Mouse (Mus musculus) bone marrow, adult 2 months (tissue): ENCODE data around the gene Maml2. TPM values are rescaled to one million over a fixed set of nuclear protein-coding genes. Genes with fewer than 3 reads are reported as not detected.
A peak's percentile ranks its signal among the peaks of the same experiment; 100 is the strongest.

Source experiments
- H3K27ac ChIP-seq: fragments of 200-500 bp; 2 replicates; pipeline ENCODE4 v1.5.1; 2012; ENCODE audit warnings: low read depth, mild to moderate bottlenecking, control low read depth, inconsistent platforms, low read length; ENCODE audit not compliant: control insufficient read depth, poor library complexity, insufficient read depth
- H3K4me1 ChIP-seq: fragments of 200-500 bp; 2 replicates; pipeline ENCODE4 v1.6.1; 2011; ENCODE audit warnings: low read length; ENCODE audit not compliant: control insufficient read depth, insufficient read depth
- H3K4me3 ChIP-seq: fragments of 200-500 bp; replicated peaks from 2 replicates; pipeline ENCODE3; 2011; ENCODE audit warnings: mild to moderate bottlenecking, low read depth, low read length, control low read depth; ENCODE audit not compliant: control insufficient read depth
- CTCF ChIP-seq: fragments of 200-500 bp; IDR thresholded peaks from 2 replicates; pipeline ENCODE4 v1.5.1; 2011; ENCODE audit warnings: low read length, control low read depth; ENCODE audit not compliant: control insufficient read depth, insufficient read depth
- POLR2A ChIP-seq: fragments of 200-500 bp; IDR thresholded peaks from 2 replicates; pipeline ENCODE4 v1.6.1; 2011; ENCODE audit warnings: low read depth, mild to moderate bottlenecking, control low read depth, low read length, borderline replicate concordance; ENCODE audit not compliant: control insufficient read depth
- WGBS: fragments of 180-500 bp; shearing (Covaris S2); methylation state at CpG from one replicate; pipeline ENCODE4 v1.1.7; 2018; 5-methylcytosine and 5-hydroxymethylcytosine counted together
- polyA plus RNA-seq: library from polyadenylated mRNA; stranded (reverse); fragments of >200 nt; gene quantifications from 2 replicates; pipeline ENCODE4 v1.2.4, GENCODE M21; 2011; ENCODE audit warnings: low replicate concordance; ENCODE audit not compliant: missing spikeins, insufficient read depth, insufficient read length

The Maml2 gene
- polyA plus RNA-seq, 1 experiment: 3.5 TPM

DNA sequence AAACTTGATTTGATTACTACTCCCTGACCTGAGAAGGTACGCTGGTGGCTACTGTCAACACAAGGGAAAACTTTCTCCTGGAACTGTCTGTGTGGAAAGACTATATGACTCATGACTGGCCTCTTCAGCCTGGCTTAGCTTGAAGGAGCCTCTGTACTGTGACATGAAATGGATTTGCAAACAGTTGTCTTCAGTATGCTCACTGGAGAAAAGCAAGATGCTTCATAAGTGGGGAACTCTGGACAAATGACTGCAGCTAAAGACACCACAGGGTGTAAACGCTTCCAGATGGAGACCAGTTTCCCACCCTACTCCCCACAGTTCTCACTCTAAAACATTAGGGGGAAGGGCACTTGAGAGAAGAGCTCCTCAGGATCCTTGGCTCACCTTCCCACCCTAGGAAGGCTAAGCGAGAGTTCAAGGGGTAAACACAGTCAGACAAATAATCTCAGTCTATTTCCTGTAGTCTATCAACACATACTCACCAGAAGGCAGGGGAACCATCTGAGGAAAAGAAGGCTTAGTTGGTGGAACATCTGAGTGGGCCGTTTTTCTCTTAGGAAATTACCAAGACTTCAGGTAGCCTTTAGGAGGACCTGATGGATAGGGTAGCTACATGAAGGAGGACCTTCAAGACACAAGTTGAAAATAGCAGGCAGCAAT is 167.7 kb downstream of the Maml2 start:
- no peak for TF ChIP-seq POLR2A
- TF ChIP-seq CTCF: no peak
- no peak overlapping the region for H3K4me3 ChIP-seq
- H3K4me1 ChIP-seq: peaks cover 7% of the 10 kb centered on the region
- H3K27ac ChIP-seq: no peak overlapping the region; the same call in 1 of the 2 replicates
- 64% methylated on average over 4 of the region's 4 CpGs for WGBS

DNA sequence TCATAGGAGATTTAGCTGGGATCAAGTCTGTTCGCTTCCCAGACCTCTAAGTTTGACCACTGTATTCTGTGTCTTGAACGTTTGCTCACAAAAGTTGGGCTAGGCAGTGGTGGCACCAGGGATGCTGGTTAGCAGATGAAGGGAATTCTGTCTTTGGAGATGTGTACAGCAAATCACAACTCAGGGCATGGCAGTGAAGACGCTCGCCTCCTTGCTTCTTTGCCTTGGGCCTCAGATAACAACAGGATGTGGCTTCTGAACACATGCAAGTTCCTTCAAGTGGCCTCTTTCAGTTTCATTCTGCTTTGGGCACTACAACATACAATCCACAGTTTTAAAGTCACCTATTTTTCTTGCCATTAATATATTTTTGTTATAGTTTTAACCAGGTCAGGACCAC is 168.6 kb downstream of the Maml2 start:
- TF ChIP-seq CTCF (no peak), POLR2A (0 out of 2 replicates have a peak, but pooled peaks have one; percentile 25)

DNA sequence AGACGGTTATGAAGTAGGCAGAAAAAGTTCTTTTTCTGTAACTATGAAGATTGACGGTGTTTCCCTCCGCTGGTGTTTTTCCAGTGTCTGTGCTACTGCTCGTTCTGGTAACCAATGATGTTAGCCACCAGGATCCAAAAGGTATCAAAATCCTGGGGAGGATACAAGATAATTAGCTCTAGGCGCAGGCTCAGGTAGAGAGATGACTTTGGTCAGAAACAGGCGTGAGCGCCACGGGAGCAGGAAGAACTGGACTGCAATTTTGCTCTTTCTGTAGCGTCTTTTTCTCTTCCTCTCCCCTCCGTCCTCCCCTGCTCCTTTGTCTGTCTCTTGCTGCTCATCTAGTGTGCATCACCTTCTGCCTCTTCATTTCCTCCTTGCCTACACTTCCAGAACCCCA is 169.1 kb downstream of the Maml2 start:
- peaks cover 9% of the 10 kb centered on the region for H3K4me1 ChIP-seq
- peak overlapping the region; percentile 5 for H3K4me3 ChIP-seq
- TF ChIP-seq CTCF: no peak
- TF ChIP-seq POLR2A: no peak
- 7% methylated on average over 10 of the region's 10 CpGs for WGBS
- H3K27ac ChIP-seq: peak overlapping the region; percentile 74

More for the DNA sequence above, 168.6 kb downstream of the Maml2 start:
- Histone ChIP-seq H3K4me3 (no peak overlapping the region), H3K4me1 (peaks cover 9% of the 10 kb centered on the region), H3K27ac (peak overlapping the region; percentile 88)
- 18% methylated on average over 4 of the region's 4 CpGs for WGBS

DNA sequence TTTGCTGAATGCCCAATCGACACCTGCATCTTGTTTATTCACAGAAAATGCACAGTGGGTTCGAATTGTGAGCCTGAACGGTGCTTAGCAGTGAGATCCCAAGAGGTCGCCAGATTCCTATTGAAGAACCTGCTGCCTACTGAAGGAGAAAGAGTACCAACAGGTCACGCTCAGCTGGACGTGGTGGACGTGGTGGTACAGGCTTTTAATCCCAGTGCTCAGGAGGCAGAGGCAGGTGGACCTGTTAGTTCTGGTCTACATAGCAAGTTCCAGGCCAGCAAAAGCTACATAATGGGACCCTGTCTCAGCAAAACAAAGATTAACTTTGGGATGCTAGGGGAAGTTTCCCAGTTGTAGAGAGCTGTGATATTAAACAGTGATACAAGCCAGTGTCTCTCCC is 170.0 kb downstream of the Maml2 start:
- TF ChIP-seq CTCF: no peak
- no peak for TF ChIP-seq POLR2A
- 63% methylated on average over 7 of the region's 7 CpGs for WGBS
- Histone ChIP-seq H3K27ac (peak overlapping the region; percentile 55), H3K4me1 (peaks cover 9% of the 10 kb centered on the region), H3K4me3 (no peak overlapping the region)

DNA sequence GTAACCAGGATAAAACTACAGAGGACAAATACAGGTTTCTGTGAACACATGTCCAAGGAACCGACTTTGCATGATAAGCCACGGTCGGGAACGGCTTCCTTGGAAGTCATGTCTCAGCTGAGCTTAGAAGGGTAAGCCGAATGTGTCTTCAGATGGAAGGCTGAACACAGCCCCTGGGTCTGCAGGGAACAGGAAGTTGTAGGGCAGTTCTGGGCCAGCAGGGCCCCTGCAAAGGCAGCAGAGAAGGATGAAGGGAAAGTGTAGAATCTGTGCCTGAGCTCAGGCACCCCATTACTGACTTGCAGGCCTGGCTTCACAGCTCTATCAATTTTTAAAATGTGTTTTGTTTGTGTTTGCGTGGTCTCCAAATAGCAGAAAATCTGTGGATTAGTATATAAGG is 171.0 kb downstream of the Maml2 start:
- Histone ChIP-seq H3K4me3 (no peak overlapping the region), H3K4me1 (peaks cover 9% of the 10 kb centered on the region), H3K27ac (no peak overlapping the region; the same call in 1 of the 2 replicates)
- TF ChIP-seq POLR2A (no peak), CTCF (no peak)
- WGBS: 45% methylated on average over 6 of the region's 6 CpGs

DNA sequence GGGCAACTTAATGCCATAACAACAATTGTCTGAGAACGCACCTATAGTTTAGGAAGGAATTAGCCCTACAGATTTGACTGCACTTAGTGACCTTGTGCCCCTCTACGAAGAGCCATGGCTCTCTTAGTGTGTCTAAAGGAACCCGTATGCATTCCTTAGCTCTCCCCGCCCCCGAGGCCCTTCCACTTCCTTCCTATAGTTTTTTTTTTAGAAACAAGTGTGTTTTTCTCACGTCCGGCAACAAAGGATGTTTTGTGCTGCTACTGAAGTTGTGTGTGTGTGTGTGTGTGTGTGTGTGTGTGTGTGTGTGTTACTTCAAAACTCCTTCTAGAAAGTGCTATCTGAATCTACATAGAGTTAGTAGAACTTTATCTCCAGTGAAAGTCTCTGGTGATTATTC is 172.3 kb downstream of the Maml2 start:
- no peak for TF ChIP-seq POLR2A
- TF ChIP-seq CTCF: no peak
- 5% methylated on average over 7 of the region's 7 CpGs for WGBS
- Histone ChIP-seq H3K27ac (no peak overlapping the region), H3K4me3 (no peak overlapping the region), H3K4me1 (peaks cover 9% of the 10 kb centered on the region)

DNA sequence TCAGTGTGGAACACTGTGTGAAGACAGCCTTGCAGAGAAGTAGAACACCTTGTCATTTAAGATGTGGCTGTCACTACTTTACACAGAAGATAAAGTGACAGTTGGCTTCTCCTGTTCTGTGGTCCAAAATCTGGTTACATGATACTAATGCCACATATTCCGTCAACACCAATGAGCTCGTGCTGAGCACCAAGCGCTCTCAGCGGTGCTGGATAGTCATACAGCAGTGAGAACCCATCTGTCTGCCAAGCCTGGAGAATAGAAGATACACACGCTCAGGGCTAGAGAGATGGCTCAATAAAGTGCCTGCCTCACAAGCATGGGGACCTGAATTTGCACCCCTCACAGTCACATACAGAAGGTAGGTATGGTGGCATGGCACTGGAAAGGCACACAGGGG is 177.2 kb downstream of the Maml2 start:
- H3K27ac ChIP-seq: no peak overlapping the region
- peaks cover 3% of the 10 kb centered on the region; the same call in 1 of the 2 replicates for H3K4me1 ChIP-seq
- no peak overlapping the region for H3K4me3 ChIP-seq
- TF ChIP-seq CTCF (no peak), POLR2A (no peak)
- WGBS: 79% methylated on average over 5 of the region's 5 CpGs

DNA sequence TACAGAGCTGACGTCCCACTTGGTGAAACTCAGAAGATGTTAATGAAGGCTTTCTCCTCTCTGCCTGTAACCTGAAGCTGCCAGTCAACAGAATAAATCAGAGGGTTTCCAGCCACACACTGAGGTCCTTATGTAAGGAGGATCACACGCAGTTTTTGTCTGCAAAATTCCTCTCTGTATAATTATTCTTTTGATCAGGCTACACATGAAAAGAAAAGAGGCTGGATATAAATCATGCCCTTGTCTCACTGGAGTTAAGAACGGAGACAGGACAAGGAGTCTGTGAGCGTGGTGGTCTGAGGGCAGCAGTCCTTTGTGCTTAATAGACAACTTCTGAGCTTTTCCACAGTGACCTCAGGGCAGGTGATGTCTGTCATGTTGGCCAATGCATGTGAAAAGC is 181.5 kb downstream of the Maml2 start:
- WGBS: 70% methylated on average over 4 of the region's 4 CpGs
- no peak for TF ChIP-seq POLR2A
- H3K4me1 ChIP-seq: no peaks in the 10 kb centered on the region; the same call in 1 of the 2 replicates
- H3K4me3 ChIP-seq: no peak overlapping the region
- no peak overlapping the region for H3K27ac ChIP-seq
